Mouse (Mus musculus): ENCODE results near the gene Slc30a6. TPM values are rescaled to one million over a fixed set of nuclear protein-coding genes. Genes with fewer than 3 reads are reported as not detected.
"Not testable (repeated sequence)": the region's sequence is repeated elsewhere in the genome, so short reads cannot be mapped to it uniquely, and the experiment has no call there.

Slc30a6 gene
- total and polyA plus RNA-seq, 3 experiments = 12.0 to 29.4 (median 27.2) TPM

- no peak for DNase-seq
Observed at GRCm38 (mm10) chr17:74449776-74450175, 54.4 kb downstream of the Slc30a6 start.

GRCm38 (mm10) chr17:74453928-74454327 lies 58.5 kb downstream of the Slc30a6 start:
- DNase-seq = no peak

- no peak for DNase-seq
Observed at GRCm38 (mm10) chr17:74454660-74455059, 59.3 kb downstream of the Slc30a6 start.

DNA sequence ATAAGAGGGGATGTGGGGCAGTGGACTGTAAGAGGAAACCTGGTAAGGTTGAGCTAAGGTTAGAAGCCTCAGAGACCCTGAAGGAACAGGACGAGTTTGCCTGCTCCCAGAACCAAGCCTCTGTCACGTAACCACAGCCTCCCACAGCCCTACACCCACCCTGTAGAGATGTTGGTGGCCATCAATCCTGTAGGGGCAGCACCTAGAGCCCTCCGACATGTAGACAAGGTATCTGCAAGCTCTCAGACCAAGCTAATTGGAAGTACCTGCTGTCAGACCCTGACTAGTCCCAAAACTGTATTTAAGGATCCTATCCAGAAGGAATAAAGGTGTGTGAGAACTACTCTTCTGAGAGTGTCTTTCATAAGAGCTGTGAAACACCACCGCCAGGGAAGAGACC lies 60.0 kb downstream of the Slc30a6 start:
- no peak for DNase-seq

DNA sequence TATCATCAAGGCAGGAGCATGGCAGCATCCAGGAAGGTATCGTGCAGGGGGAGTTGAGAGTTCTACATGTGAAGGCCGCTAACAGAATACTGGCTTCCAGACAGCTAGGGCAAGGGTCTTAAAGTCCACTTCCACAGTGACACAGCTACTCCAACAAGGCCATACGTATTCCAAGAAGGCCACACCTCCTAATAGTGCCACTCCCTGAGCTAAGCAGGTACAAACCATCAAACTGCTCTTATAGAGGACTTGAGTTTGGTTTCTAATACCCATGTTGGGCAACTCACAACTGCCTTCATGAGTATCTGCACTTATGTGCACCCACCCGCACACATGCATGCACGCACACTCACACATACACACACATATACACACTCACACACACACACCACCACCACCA lies 61.4 kb downstream of the Slc30a6 start:
- no peak for DNase-seq

GRCm38 (mm10) chr17:74457972-74458677 lies 62.7 kb downstream of the Slc30a6 start:
- DNase-seq = no peak

DNA sequence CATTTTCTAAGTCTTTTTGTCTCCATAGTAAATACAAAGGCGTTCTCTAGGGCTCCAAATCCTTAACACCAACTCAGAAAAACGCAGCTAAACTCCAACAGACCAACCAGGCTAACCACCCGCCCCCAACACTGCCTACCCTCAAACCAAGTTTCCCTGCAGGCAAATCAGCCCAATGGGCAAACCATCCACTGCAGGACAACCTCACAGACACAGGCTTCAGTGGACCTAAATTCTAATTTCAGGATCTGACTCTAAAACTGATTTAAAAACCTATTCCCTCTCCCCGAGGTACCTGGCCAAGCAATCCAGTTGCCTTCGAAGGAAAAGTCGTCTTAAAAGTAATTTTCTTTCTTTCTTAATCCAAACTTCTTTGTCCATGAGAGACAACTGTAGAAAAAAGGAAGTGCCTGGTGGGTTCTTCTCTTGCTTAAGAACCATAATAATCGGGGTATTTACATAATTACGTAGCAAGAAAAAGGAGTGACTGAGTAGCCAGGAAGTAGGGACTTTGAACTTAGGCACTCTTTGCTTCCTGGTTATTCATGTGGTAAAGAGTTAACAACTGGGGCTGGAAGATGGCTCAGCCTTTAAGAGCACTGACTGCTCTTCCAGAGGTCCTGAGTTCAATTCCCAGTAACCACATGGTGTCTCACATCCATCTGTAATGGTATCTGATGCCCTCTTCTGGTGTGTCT lies 63.5 kb downstream of the Slc30a6 start, which contains the start of gene Nlrc4:
Nlrc4 (minus strand) TSS at position 432 of the 698 bp plus-strand sequence.
- DNase-seq = no peak

- DNase-seq = no peak
Observed at GRCm38 (mm10) chr17:74463510-74463909, 68.1 kb downstream of the Slc30a6 start.

- DNase-seq = not testable (repeated sequence)
Observed at GRCm38 (mm10) chr17:74467981-74468380, 72.6 kb downstream of the Slc30a6 start.

GRCm38 (mm10) chr17:74470133-74470532 lies 74.7 kb downstream of the Slc30a6 start:
- not testable (repeated sequence) for DNase-seq

Other genes starting within 250 kb of the Slc30a6 start
- gene Memo1, start 100.1 kb upstream of the Slc30a6 start, total RNA-seq (2021) = 100 to 1,000 TPM; 100 to 104 TPM
- gene Memo1, start 100.1 kb upstream of the Slc30a6 start, polyA plus RNA-seq (2012; rRNA removed) = 57.4 and 61.3 TPM in 2 replicates
- 10 to 100 TPM; 78.9 to 85.8 TPM for gene Dpy30, start 71.7 kb upstream of the Slc30a6 start, total RNA-seq (2021)
- 26.9 and 34.0 TPM in 2 replicates for gene Dpy30, start 71.7 kb upstream of the Slc30a6 start, polyA plus RNA-seq (2012; rRNA removed)
- gene Spast, start 56.6 kb upstream of the Slc30a6 start, total RNA-seq (2021) = 10 to 100 TPM; 26.1 to 33.4 TPM
- gene Spast, start 56.6 kb upstream of the Slc30a6 start, polyA plus RNA-seq (2012; rRNA removed) = 11.0 and 12.5 TPM in 2 replicates
- gene Nlrc4, start 63.5 kb downstream of the Slc30a6 start, total RNA-seq (2021) = under 1 TPM; 0.43 to 0.52 TPM
- gene Nlrc4, start 63.5 kb downstream of the Slc30a6 start, polyA plus RNA-seq (2012; rRNA removed) = 0.03 and 0.10 TPM in 2 replicates
- 100 to 1,000 TPM in 1 of 2 experiments, 10 to 100 TPM in 1; 88.5 to 130 TPM for gene Yipf4, start 93.9 kb downstream of the Slc30a6 start, total RNA-seq (2021)
- 308 and 320 TPM in 2 replicates for gene Yipf4, start 93.9 kb downstream of the Slc30a6 start, polyA plus RNA-seq (2012; rRNA removed)
- 100 to 1,000 TPM in 1 of 2 experiments, 10 to 100 TPM in 1; 95.6 to 116 TPM for gene Birc6, start 132.7 kb downstream of the Slc30a6 start, total RNA-seq (2021)
- 41.8 and 46.6 TPM in 2 replicates for gene Birc6, start 132.7 kb downstream of the Slc30a6 start, polyA plus RNA-seq (2012; rRNA removed)